Mouse (Mus musculus) large intestine, adult 2 months (tissue): Measurements from ENCODE around the gene Tmem86b. TPM values are rescaled to one million over a fixed set of nuclear protein-coding genes. Genes with fewer than 3 reads are reported as not detected.

Experiments used
- DNase-seq: peaks from one replicate; pipeline ENCODE4 v3.0.0-alpha.2; 2012; ENCODE audit warnings: low read depth, low spot score
- WGBS: fragments of 180-500 bp; shearing (Covaris S2); methylation state at CpG from one replicate; pipeline ENCODE4 v1.1.7; 2018; 5-methylcytosine and 5-hydroxymethylcytosine counted together
- polyA plus RNA-seq: library from polyadenylated mRNA; depleted of rRNA; stranded (reverse); fragments of >200 nt; gene quantifications from 2 replicates; pipeline ENCODE4 v1.2.3, GENCODE M21; 2012

Gene Tmem86b
- polyA plus RNA-seq, 1 experiment, result 72.9 TPM

DNA sequence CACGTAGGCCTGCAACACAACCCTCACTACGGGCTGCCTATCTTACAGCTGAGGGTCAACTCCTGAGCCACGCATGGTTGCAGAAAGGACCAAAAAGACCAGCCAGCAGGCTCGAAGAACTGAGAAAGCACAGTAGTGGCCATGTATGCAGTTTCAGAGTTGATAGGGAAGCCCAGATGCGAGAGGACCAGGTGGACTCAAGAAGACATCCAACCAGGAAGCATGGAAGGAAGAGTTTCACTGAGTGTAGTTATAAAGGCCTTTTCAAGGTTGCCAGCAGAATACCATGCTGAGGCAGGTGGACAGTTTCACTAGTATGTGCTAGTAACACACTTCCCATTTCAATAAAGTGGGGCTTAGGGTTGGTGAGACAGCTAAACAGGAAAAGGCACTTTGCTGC is 21.5 kb upstream of the Tmem86b start:
- WGBS, result 77% methylated on average over 5 of the region's 5 CpGs
- DNase-seq, result no peak

DNA sequence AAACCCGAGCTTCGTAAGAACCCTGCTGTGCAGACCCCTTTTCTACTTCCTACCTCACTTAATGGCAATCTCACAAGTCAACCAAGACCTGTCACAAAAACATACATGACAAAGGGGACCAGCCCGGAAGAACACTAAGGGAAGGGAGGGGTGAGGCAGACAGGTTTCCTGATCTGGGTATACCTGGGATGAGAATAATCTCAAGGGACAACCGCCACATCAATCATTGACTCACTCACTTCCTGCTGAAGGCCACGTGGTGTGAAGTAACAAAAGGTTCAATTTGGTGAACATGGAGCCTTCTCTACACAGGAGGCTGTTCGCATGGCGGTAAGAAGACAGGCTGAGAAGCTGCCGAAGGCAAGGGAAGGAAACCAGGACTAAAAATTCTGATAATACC is 20.4 kb upstream of the Tmem86b start:
- WGBS, result 37% methylated on average over 8 of the region's 8 CpGs
- no peak for DNase-seq

DNA sequence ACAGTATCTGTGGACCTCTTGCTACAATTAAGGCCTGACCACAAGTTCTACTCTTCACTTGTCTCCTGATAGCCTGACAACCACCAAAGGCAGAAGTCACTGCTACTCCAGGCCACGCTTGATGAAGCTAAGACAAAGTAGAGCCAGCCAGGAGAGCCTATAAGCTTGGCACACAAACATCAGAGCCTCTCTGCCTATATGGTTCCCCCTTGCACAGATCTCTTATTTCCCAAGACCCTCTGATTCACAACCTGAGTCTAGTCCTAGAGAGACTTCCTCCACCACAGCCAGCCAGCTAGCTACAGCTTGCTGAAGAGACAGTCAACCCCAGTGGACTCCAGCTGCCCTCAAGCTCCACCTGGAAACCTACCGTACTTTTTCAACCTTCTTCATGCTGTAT is 16.8 kb upstream of the Tmem86b start:
- DNase-seq, result no peak
- WGBS, result 61% methylated on average over 2 of the region's 2 CpGs

DNA sequence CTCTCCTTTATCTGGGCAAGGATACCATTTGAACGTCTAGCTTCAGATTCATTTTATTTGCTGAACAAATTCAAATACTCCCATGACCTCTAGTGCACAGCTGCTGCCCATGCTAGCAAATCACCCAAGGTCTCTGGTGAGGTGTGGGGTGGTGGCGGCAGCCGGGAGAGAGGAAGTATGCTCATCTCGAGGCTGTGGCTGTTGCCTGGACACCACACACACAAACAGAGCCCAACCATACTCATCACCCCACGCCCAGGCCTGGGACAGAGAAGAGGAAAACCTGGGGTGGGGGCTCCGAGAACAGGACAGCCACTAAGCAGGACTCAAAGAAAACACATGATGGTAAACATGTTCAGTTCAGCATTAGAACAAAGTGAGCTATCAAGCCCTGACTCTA is 16.1 kb upstream of the Tmem86b start:
- WGBS, result 8% methylated on average over 6 of the region's 6 CpGs
- DNase-seq, result no peak

DNA sequence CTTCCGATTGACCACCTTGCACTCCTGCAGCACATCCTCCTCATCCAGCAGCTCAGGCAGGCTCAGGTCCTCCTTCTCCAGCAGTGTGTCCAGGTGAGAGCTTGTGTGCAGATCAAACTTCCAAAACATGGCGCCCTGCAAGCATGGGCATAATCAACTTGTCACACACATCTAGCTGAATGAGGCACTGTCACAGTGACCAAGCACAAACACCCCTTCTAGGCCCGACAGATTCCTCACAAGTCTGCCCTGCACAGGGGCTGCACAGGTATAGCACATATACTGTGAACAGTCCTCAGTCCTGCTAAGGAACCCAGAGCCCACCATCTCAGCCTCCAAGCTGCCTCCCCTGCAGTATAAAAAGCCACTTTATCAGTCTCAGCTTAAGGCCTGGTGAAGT is 15.6 kb upstream of the Tmem86b start:
- no peak for DNase-seq
- 74% methylated on average over 3 of the region's 3 CpGs for WGBS

DNA sequence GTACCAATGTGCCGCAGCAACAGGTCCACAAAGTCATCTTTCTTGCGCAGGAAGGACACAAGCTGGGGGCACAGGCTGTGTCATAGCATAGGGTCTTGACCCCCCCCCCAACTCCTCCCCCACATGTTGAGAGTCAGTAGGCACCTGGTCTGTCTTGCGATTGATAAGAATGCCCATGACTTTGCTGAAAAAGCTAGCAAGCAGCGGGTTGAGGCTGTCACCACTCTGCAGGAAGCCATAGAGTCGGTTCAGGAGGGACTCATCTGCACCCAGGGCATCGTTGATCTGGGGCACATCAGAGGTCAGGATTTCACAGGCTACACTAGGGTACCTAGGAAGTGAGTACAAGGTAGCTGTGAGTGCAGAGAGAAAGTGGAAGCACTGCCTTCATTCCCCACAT is 12.0 kb upstream of the Tmem86b start:
- 91% methylated on average over 6 of the region's 6 CpGs for WGBS
- no peak for DNase-seq

DNA sequence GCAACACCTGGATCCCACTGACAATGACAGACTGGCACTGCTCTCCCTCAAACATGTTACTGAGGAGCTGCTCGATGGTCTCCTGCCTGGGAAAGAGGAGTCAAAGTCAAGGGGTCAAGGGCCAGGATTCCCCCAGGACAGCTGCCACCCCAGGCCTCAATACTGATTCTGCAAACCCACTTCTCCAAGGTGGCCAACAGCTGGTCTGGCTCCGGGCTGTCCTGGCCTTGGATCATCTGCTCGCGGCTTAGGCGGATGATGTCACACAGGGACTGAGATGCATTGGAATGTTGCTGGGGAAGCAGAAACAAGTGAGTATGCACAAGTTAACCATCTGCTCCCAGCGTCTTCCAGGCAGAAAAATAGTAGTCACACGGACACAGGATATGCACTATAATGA is 10.7 kb upstream of the Tmem86b start:
- no peak for DNase-seq
- WGBS, result 70% methylated on average over 7 of the region's 7 CpGs

DNA sequence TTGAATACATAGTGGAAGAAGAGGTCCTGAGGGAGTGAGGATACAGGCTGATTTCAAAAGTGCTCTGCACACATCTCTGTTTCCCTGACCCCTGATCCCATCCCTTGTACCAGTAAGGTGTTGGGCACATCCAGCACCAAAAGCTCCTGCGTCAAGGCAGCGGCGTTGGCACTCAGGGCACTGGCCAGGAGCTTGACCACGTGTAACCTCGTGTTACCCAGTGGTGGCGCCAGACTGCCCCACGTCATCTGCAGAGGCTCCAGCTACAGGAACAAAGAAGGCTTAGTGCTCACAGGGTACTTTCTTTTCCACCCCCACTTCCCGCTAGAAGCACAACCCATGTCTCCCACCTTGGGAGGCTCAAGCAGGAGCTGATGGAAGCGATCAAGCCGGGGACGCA is 9.9 kb upstream of the Tmem86b start:
- WGBS, result 84% methylated on average over 11 of the region's 11 CpGs
- no peak for DNase-seq

DNA sequence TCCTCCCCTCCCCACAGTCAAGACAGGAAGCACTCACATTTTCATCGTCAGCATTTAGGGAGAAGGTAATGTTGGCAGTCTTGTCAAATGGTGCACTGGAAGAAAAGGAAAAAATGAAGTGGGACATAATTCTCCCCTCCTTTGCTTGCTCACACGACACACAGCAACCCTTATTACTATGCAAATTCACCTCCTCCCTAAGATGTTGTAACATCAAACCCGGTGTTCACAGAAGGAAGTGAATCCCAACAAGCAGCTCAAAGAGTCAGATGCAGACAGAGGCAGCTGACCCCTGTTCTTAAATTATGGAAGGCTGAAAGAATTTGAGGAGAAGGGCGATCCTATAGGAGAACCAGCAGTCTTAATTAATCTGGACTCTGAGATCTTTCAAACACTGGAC is 5.0 kb upstream of the Tmem86b start:
- DNase-seq, result no peak
- WGBS, result 69% methylated on average over 4 of the region's 4 CpGs

DNA sequence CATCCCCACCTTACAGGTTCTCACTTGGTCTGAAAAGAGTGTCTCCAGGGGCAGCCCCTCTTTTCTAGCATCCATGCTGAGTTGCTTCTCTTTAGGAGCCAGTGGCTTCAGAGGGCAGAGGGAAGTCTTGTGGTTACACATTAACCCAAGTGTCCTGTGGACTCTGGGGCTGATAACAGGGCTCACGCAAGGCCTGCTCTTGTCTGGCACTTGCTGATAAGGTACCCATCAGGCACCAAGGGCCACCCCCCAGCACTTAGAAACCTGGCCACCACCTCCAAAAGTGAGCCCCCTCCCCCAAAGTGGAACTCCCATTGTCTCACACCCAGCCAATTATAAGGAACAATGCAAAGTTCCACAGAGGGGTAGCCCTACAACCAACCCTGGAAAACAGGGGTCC is 1.0 kb downstream of the Tmem86b start:
- 39% methylated on average over 1 of the region's 1 CpGs for WGBS

DNA sequence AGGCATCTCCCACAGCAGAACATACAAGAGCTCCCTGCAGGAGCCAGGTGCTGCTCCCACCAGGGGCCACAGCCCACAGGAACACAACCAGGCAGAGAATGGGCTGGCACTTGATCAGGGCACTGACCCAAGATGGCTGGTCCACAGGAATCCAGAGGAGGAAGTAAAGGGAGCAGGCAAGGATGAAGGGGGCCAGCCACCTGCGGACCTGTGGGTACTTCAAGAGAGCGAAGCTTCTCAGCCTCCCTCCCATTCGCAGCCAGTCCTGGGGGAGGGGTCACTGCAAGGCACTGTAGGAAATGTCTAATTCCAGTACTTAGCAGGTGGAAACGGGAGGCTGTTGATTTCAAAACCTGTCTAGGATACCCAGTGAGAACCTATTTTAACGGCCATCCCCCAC is 1.6 kb downstream of the Tmem86b start:
- DNase-seq, result no peak
- WGBS, result 80% methylated on average over 5 of the region's 5 CpGs

More for the DNA sequence above, 1.0 kb downstream of the Tmem86b start:
- no peak for DNase-seq

DNA sequence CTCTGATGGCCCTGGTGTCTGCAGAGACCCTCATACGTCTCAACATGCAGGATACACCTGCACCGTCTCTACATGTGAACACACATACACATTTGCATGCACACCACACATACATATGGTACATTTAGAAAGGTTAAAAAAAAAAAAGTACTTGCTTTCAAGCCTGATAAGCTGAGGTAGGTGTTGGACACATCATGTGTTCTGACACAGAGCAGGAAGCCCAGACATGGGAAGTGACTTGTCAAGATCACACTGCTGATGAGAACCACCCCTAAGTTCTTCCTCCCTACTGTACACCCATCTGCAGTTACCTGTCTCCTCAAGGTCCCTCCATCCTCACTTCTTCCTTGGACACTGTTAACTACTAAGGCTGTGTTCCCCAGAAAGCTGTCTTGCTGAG is 5.3 kb downstream of the Tmem86b start:
- no peak for DNase-seq
- 79% methylated on average over 2 of the region's 2 CpGs for WGBS

DNA sequence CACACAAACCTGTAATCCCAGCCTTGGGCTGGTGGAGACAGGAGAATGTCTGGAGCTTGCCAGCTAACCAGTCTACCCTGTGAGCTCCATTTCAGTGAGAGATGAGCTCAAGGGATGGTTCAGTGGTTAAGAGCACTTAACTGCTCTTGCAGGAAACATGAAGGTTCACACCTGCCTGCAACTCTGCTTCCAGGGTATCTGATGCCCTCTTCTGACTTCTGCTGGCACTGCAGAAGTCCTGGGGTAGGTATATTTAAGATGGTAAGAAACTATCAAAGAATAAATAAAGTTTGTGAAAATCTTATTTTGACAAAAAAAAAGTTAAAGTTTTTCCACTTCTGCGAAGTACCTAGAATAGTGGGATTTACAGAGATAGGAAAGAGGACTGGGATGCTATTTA is 6.9 kb downstream of the Tmem86b start:
- no peak for DNase-seq
- 48% methylated on average over 1 of the region's 1 CpGs for WGBS

DNA sequence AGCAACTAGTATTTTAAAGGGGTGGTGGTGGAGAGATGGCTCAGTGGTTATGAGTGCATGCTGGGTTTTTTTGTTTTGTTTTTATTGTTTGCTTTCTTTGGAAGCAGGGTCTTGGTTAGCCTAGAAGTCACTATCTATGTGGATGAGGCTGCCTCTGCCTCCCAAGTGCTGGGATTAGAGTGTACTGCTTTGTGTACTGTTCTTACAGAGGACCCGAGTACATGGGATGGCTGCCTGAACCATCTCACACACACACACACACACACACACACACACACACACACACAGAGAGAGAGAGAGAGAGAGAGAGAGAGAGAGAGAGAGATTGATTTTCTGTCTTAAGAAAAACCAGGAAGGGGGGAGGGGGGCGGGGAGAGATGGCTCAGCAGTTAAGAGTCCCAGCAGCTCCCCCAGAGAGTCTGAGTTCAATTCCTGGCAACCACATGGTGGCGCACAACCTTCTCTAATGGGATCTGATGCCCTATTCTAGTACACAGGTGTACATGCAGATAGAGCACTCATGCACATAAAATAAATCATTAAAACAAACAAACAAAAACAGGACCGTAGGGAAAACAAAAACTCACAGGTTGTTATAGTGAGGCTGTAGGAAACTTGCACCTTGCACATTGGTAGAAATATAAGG is 7.6 kb downstream of the Tmem86b start:
- 16% methylated on average over 4 of the region's 4 CpGs for WGBS
- no peak for DNase-seq

DNA sequence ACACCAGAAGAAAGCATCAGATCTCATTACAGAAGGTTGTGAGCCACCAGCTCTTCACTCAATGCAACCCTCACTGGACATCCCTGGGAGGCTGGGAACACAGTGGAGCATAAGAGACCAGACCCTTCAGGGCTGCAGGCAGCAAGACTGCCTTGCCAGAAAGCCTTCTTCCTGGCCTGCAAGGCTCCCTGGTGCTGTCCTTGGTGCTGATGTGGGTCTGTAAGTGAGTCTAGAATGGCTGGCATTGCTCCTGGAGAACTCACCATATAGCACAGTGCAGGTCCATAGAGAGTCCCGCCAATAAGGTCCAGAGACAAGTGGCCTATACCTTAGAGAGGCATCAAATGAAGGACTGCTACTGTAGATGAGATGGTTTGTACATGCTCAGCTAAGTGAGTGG is 11.2 kb downstream of the Tmem86b start:
- DNase-seq, result no peak

DNA sequence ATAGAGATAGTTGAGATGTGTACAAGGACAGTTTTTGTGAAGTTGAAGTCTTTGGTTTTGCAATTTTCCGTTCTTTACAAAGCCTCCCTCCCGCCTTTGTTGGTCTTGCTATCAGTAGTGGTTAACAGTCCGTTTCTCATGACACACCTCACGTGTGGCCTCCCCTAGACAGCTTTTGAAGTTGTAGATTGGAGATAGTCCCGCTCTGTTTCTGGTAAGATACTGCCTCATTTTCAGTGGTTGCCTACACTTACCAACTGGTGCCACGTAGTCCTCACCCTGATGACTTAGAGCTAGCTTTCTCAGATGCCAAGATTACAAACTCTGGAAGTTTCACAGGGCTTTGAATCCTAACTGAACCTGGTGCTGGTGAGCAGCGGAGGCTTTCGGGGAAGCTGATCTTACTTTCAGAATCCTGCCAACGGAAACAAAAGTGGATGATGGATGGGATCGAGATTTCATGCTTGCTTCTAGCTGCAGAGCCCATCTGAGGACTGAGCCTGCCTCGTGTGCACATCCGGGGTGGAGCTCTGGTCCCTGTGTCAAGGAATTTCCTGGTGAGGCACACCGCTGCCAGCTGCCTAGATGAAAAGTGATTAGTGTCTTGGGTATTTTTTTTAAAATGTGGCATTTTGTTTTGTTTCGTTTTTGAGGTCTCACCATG is 17.4 kb downstream of the Tmem86b start:
- 65% methylated on average over 14 of the region's 14 CpGs for WGBS
- DNase-seq, result no peak

More for the DNA sequence above, 11.2 kb downstream of the Tmem86b start:
- WGBS, result 7% methylated on average over 1 of the region's 1 CpGs

DNA sequence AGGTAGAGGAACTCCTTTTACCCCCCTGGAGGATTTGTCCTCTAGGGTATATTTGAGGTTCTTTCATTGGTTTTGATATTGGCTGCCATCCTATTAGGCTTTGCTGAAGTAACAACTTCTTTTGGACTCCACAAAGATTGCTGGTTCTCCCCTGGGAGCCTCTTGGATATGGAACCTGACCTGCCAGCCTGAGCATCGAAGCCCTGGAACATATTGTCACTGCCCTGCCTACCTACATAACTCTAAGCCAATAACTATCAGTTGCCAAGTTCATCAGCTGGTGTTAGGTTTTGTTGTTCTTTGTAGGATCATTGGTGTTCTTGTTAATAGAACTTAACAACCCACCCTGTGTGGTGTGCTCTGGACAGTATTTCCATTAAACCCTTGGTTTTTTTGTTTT is 18.3 kb downstream of the Tmem86b start:
- no peak for DNase-seq
- WGBS, result 66% methylated on average over 1 of the region's 1 CpGs

DNA sequence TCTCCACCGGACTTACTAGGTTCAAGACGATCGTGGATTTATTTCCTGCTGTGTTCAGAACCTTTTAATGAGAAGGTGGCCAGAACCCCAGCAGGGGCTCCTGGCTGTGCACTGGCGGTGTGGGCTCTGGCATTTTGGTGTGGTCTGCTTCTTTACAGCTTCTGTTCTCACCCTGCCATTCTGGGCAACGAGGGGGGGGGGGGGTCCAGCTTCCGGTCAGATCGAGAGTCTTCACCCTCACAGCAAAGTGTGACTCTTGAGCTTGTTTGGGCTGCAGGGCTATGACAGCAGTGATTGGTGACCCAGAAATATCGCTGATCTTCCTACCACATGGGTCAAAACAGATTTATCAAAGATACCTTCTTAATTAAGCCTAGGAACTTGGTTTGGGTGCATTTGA is 18.8 kb downstream of the Tmem86b start:
- DNase-seq, result no peak
- WGBS, result 51% methylated on average over 8 of the region's 8 CpGs

DNA sequence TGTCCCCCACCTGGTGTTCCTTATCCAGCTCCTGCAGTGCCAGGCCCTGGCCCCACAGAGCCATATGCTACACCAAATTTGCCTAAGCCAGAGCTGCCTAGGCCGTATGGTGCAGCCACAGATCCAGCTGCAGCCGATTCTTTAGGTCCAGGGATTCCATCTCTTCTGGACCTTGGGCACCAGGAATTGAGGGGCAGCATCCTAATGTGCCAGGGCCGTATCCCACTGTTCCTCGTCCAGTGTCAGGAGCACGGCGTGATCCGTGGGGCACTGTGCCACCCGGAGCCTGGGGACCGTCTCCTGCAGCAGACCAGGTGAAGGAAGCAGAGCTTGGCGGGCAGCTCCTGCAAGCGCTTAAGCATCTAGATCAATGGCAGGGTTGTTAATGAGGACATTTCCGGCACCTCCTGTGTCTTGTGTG is 19.3 kb downstream of the Tmem86b start:
- WGBS, result 76% methylated on average over 12 of the region's 12 CpGs
- DNase-seq, result no peak

DNA sequence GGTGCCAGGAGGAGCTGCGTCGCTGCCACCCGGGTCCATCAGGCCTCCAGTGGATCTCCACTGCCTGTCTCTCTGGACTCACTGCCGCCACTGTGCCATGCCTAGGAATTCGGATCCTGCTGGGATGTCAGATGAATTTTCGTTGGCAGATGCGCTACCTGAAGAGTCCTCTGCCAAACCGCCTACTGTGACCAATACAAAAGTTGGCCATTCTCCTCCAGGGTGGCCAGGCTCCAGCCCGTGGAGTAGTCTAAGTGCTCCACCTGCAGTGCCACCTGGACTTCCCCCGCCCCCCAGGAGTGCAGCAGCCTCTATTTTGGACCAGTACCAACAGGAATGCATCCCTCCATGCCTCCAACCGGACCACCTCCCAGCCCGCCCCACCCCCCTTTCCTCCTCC is 19.7 kb downstream of the Tmem86b start:
- 83% methylated on average over 12 of the region's 12 CpGs for WGBS
- DNase-seq, result no peak

DNA sequence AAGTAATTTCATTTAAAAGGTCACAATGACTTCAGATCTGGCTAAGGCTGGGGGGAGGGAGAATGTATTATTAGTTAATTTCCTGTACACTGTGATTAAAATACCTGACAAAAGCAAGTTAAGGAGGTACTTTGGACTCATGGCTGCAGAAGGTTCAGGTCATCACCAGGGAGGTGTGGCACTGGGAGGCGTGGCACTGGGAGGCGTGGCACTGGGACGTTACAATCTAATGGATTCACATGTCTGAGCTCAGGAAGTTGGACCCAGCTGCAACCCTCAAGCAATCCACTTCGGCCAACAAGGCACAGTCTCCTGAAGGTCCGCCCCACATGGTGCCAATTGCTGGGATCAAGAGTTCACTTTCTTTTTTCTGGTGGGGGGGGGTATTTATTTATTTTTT is 23.2 kb downstream of the Tmem86b start:
- 35% methylated on average over 5 of the region's 5 CpGs for WGBS
- DNase-seq, result no peak

DNA sequence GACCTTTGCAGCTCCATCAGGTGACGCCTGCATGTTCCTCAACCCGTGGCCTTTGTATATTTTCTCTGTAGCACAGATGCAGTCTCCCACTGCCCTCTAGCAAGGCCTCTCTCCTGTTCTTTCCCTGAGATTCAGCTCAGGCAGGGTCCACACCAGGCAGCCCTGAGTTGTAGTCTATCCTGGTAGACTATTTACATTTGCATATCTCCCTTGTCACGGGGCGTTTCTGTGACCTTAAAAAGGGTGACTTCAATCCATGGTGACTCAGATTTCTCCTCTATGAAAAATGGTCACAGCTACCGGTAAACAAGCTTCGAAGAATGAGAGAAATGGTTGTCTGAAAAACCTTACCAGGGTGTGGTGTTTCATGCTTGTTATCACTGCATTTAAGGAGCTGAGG is 27.3 kb downstream of the Tmem86b start, which contains the start of gene Ptprh:
Gene Ptprh (minus strand): TSS at position 169 of the 400 bp plus-strand sequence.
- no peak for DNase-seq
- WGBS, result 42% methylated on average over 6 of the region's 6 CpGs
